Mouse (Mus musculus): Measurements from ENCODE around the gene Armc2. TPM values are rescaled to one million over a fixed set of nuclear protein-coding genes. Genes with fewer than 3 reads are reported as not detected.

The Armc2 gene
- total and polyA plus RNA-seq, 3 experiments, result 0.27 TPM; not detected in 2

- Histone ChIP-seq H3K4me1 (ENCODE audit: insufficient read depth, low read depth, low read length) (peaks cover 44% of the 10 kb centered on the region), H3K4me3 (ENCODE audit: low read depth, low read length) (peak overlapping the region; percentile 55; the same call in 1 of the 2 replicates)
- no peak for DNase-seq (ENCODE audit: low spot score)
Observed at GRCm38 (mm10) chr10:42056486-42057230, 38.4 kb upstream of the Armc2 start.

GRCm38 (mm10) chr10:42055224-42056165 is 37.3 kb upstream of the Armc2 start:
- DNase-seq (ENCODE audit: low spot score), result peak; percentile 20
- H3K4me1 ChIP-seq (ENCODE audit: insufficient read depth, low read depth, low read length), result peaks cover 49% of the 10 kb centered on the region
- H3K36me3 ChIP-seq (replicated peaks), result peaks cover 2% of the 10 kb centered on the region
- TF ChIP-seq POLR2AphosphoS5 (IDR thresholded peaks at IDR 0.05; ENCODE audit: insufficient replicate concordance, low read depth, low read length), result no peak
- peak; percentile 29; the same call in 1 of the 2 replicates for TF ChIP-seq TAL1 (conservative IDR thresholded peaks at IDR 0.05; ENCODE audit: low read depth, low read length)
- ATAC-seq (ENCODE audit: extremely low read depth, insufficient number of reproducible peaks, low FRiP score, poor library complexity, severe bottlenecking), result peak; percentile 77
- H3K27me3 ChIP-seq (ENCODE audit: insufficient read depth, low read length), result no peaks in the 10 kb centered on the region; the same call in 1 of the 2 replicates
- no peak overlapping the region for H3K4me3 ChIP-seq (ENCODE audit: low read depth, low read length)
- H3K9me3 ChIP-seq (replicated peaks), result peaks cover 6% of the 10 kb centered on the region

More at GRCm38 (mm10) chr10:42056486-42057230, 38.4 kb upstream of the Armc2 start:
- TF ChIP-seq CTCF (IDR thresholded peaks at IDR 0.05; ENCODE audit: low read depth, low read length), result no peak
- TF ChIP-seq GATA1 (IDR thresholded peaks at IDR 0.05; ENCODE audit: borderline replicate concordance, low read length), result no peak
- TF ChIP-seq POLR2AphosphoS5 (IDR thresholded peaks at IDR 0.05; ENCODE audit: insufficient replicate concordance, low read depth, low read length), result no peak
- TF ChIP-seq GATA2 (IDR thresholded peaks at IDR 0.05; ENCODE audit: borderline replicate concordance, low read depth, low read length), result no peak
- no peak for TF ChIP-seq TAL1 (conservative IDR thresholded peaks at IDR 0.05; ENCODE audit: low read depth, low read length)
- no peak for ATAC-seq (ENCODE audit: extremely low read depth, insufficient number of reproducible peaks, low FRiP score, poor library complexity, severe bottlenecking)
- H3K27me3 ChIP-seq (ENCODE audit: insufficient read depth, low read length), result no peaks in the 10 kb centered on the region; the same call in 1 of the 2 replicates
- H3K36me3 ChIP-seq (replicated peaks), result peaks cover 2% of the 10 kb centered on the region
- H3K9me3 ChIP-seq (replicated peaks), result peaks cover 6% of the 10 kb centered on the region

DNA sequence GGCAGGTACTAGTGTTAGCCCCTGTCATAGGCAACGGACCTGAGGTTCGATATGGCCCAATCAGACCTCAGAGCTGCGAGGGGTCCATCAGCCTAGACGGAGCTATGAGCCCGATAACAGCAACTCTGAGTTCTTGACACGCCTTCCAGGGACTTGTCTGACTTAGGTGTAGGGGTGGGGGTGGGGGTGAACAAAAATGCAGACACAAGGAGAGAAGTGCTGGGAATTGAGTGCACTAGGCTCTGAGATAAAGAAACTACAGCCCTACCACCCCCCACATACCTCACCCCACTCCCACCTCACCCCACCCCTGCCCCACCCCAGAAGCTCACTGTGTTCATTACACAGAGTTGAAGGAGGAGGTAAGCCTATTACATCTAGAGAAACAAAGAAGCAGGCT is 32.8 kb upstream of the Armc2 start:
- peaks cover 18% of the 10 kb centered on the region for H3K4me1 ChIP-seq (ENCODE audit: insufficient read depth, low read depth, low read length)
- no peaks in the 10 kb centered on the region for H3K9me3 ChIP-seq (replicated peaks)
- H3K36me3 ChIP-seq (replicated peaks), result peaks cover 2% of the 10 kb centered on the region
- DNase-seq (ENCODE audit: low spot score) (no peak), ATAC-seq (ENCODE audit: extremely low read depth, insufficient number of reproducible peaks, low FRiP score, poor library complexity, severe bottlenecking) (no peak)
- H3K27me3 ChIP-seq (ENCODE audit: insufficient read depth, low read length), result peaks cover 7% of the 10 kb centered on the region
- no peak overlapping the region for H3K4me3 ChIP-seq (ENCODE audit: low read depth, low read length)
- TF ChIP-seq POLR2AphosphoS5 (IDR thresholded peaks at IDR 0.05; ENCODE audit: insufficient replicate concordance, low read depth, low read length) (no peak), GATA1 (IDR thresholded peaks at IDR 0.05; ENCODE audit: borderline replicate concordance, low read length) (no peak), CTCF (IDR thresholded peaks at IDR 0.05; ENCODE audit: low read depth, low read length) (no peak), TAL1 (conservative IDR thresholded peaks at IDR 0.05; ENCODE audit: low read depth, low read length) (no peak), GATA2 (IDR thresholded peaks at IDR 0.05; ENCODE audit: borderline replicate concordance, low read depth, low read length) (no peak)

- H3K27me3 ChIP-seq (ENCODE audit: insufficient read depth, low read length), result peaks cover 8% of the 10 kb centered on the region
- no peak for TF ChIP-seq POLR2AphosphoS5 (IDR thresholded peaks at IDR 0.05; ENCODE audit: insufficient replicate concordance, low read depth, low read length)
- no peak for TF ChIP-seq CTCF (IDR thresholded peaks at IDR 0.05; ENCODE audit: low read depth, low read length)
- no peak for TF ChIP-seq TAL1 (conservative IDR thresholded peaks at IDR 0.05; ENCODE audit: low read depth, low read length)
- no peak for TF ChIP-seq GATA2 (IDR thresholded peaks at IDR 0.05; ENCODE audit: borderline replicate concordance, low read depth, low read length)
- no peak for TF ChIP-seq GATA1 (IDR thresholded peaks at IDR 0.05; ENCODE audit: borderline replicate concordance, low read length)
- ATAC-seq (ENCODE audit: extremely low read depth, insufficient number of reproducible peaks, low FRiP score, poor library complexity, severe bottlenecking) (no peak), DNase-seq (ENCODE audit: low spot score) (no peak)
- no peaks in the 10 kb centered on the region for H3K9me3 ChIP-seq (replicated peaks)
- H3K4me1 ChIP-seq (ENCODE audit: insufficient read depth, low read depth, low read length), result peaks cover 12% of the 10 kb centered on the region
- H3K36me3 ChIP-seq (replicated peaks), result no peaks in the 10 kb centered on the region
- H3K4me3 ChIP-seq (ENCODE audit: low read depth, low read length), result no peak overlapping the region
Observed at GRCm38 (mm10) chr10:42048648-42049047, 30.4 kb upstream of the Armc2 start.

DNA sequence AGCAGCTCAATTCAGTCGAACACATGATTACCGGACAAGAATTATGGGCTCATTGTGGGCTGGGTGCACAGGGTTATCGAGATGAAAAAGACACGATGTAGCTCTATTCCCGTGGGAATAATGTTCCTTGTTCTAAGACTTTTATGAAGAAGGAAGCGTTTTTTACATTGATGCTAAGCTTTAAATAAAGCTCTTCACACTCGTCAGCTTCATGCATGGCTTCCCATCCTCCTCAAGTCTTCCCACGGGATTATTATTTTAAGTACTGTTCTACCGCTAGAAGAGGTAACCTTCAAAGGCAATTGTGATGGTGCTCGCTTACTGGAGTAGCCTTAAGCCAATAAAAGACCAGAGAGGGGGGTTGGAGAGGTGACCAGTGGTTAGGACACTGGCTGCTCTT is 26.3 kb upstream of the Armc2 start:
- Histone ChIP-seq H3K9me3 (replicated peaks) (no peaks in the 10 kb centered on the region), H3K4me3 (ENCODE audit: low read depth, low read length) (no peak overlapping the region), H3K36me3 (replicated peaks) (no peaks in the 10 kb centered on the region), H3K4me1 (ENCODE audit: insufficient read depth, low read depth, low read length) (no peaks in the 10 kb centered on the region), H3K27me3 (ENCODE audit: insufficient read depth, low read length) (peaks cover 16% of the 10 kb centered on the region)
- DNase-seq (ENCODE audit: low spot score), result no peak
- TF ChIP-seq GATA1 (IDR thresholded peaks at IDR 0.05; ENCODE audit: borderline replicate concordance, low read length) (no peak), CTCF (IDR thresholded peaks at IDR 0.05; ENCODE audit: low read depth, low read length) (no peak), TAL1 (conservative IDR thresholded peaks at IDR 0.05; ENCODE audit: low read depth, low read length) (no peak), POLR2AphosphoS5 (IDR thresholded peaks at IDR 0.05; ENCODE audit: insufficient replicate concordance, low read depth, low read length) (no peak), GATA2 (IDR thresholded peaks at IDR 0.05; ENCODE audit: borderline replicate concordance, low read depth, low read length) (no peak)
- no peak for ATAC-seq (ENCODE audit: extremely low read depth, insufficient number of reproducible peaks, low FRiP score, poor library complexity, severe bottlenecking)

- H3K36me3 ChIP-seq (replicated peaks), result no peaks in the 10 kb centered on the region
- no peak for TF ChIP-seq GATA2 (IDR thresholded peaks at IDR 0.05; ENCODE audit: borderline replicate concordance, low read depth, low read length)
- no peak for TF ChIP-seq POLR2AphosphoS5 (IDR thresholded peaks at IDR 0.05; ENCODE audit: insufficient replicate concordance, low read depth, low read length)
- TF ChIP-seq CTCF (IDR thresholded peaks at IDR 0.05; ENCODE audit: low read depth, low read length), result no peak
- no peak for TF ChIP-seq GATA1 (IDR thresholded peaks at IDR 0.05; ENCODE audit: borderline replicate concordance, low read length)
- TF ChIP-seq TAL1 (conservative IDR thresholded peaks at IDR 0.05; ENCODE audit: low read depth, low read length), result no peak
- H3K9me3 ChIP-seq (replicated peaks), result no peaks in the 10 kb centered on the region
- ATAC-seq (ENCODE audit: extremely low read depth, insufficient number of reproducible peaks, low FRiP score, poor library complexity, severe bottlenecking), result no peak
- no peak overlapping the region for H3K4me3 ChIP-seq (ENCODE audit: low read depth, low read length)
- H3K4me1 ChIP-seq (ENCODE audit: insufficient read depth, low read depth, low read length), result peaks cover 2% of the 10 kb centered on the region; the same call in 1 of the 2 replicates
- H3K27me3 ChIP-seq (ENCODE audit: insufficient read depth, low read length), result peaks cover 16% of the 10 kb centered on the region
- DNase-seq (ENCODE audit: low spot score), result no peak
Observed at GRCm38 (mm10) chr10:42043307-42043706, 25.1 kb upstream of the Armc2 start.

Data from G1E (cell line).